Mouse (Mus musculus): ENCODE data around the gene Sh3glb2. TPM values are rescaled to one million over a fixed set of nuclear protein-coding genes. Genes with fewer than 3 reads are reported as not detected.
A peak's percentile ranks its signal among the peaks of the same experiment; 100 is the strongest.

The Sh3glb2 gene
- polyA plus RNA-seq, 1 experiment from 2014 or later: 69.4 TPM

DNA sequence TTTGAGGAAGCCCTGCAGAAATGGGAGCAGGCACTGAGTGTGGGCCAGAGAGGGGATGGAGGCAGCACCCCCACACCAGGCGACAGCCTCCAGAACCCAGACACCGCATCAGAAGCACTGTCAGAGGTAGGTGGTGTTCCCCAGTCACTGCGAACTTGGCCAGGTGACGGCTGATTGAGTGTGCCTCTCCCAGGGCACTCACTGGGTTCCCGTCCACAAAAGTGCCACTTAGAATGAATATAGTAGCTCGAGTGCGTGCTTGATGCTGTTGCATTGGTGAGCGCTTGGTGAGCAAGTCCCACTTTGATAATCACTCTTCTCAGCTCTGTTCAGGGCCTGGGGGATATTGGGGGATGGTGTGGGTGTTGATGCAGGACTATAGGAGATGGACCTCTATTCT, 12.4 kb upstream of the Sh3glb2 start:
- no peaks in the 10 kb centered on the region for H3K4me1 ChIP-seq (ENCODE audit: control insufficient read depth, insufficient read depth, low read length)

DNA sequence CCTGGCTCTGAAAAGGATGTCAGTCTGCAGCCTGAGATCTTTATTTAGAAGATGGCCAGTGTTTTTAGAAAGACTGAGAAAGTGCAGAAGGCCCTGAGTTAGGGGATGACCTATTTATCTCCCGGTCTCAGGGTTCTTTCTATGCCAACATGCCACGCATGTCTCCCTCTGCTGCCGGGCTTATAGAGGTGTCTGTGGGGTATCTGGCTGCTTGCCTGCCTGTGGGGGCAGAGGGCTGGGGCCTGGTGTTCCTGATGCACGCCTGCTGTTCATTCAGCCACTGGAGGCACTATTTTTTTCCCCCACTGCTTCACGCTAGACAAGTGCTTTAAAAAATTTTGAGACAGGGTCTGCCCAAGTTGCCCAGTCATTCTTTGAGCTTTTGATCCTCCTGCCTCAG, 7.1 kb upstream of the Sh3glb2 start:
- H3K4me1 ChIP-seq (ENCODE audit: control insufficient read depth, insufficient read depth, low read length): peaks cover 10% of the 10 kb centered on the region
- no peak overlapping the region for H3K9ac ChIP-seq (ENCODE audit: low read depth, low read length)
- no peak for ATAC-seq (ENCODE audit: low FRiP score, low TSS enrichment)
- no peaks in the 10 kb centered on the region for H3K9me3 ChIP-seq (ENCODE audit: control insufficient read depth, low read length)
- H3K4me2 ChIP-seq (replicated peaks; ENCODE audit: low read depth, low read length): no peak overlapping the region
- peaks cover 42% of the 10 kb centered on the region for H3K36me3 ChIP-seq (ENCODE audit: control insufficient read depth, insufficient read depth, low read length)
- H3K27ac ChIP-seq (ENCODE audit: low read depth, low read length): no peak overlapping the region
- no peak overlapping the region for H3K4me3 ChIP-seq (ENCODE audit: low read length)
- no peaks in the 10 kb centered on the region for H3K27me3 ChIP-seq (ENCODE audit: control insufficient read depth, insufficient read depth, low read length)
- WGBS: 80% methylated on average over 5 of the region's 5 CpGs

More for the DNA sequence above, 12.4 kb upstream of the Sh3glb2 start:
- Histone ChIP-seq H3K27me3 (ENCODE audit: control insufficient read depth, insufficient read depth, low read length) (no peaks in the 10 kb centered on the region), H3K9me3 (ENCODE audit: control insufficient read depth, low read length) (no peaks in the 10 kb centered on the region), H3K36me3 (ENCODE audit: control insufficient read depth, insufficient read depth, low read length) (peaks cover 87% of the 10 kb centered on the region), H3K9ac (ENCODE audit: low read depth, low read length) (no peak overlapping the region), H3K4me3 (ENCODE audit: low read length) (no peak overlapping the region), H3K4me2 (replicated peaks; ENCODE audit: low read depth, low read length) (no peak overlapping the region), H3K27ac (ENCODE audit: low read depth, low read length) (no peak overlapping the region)
- 95% methylated on average over 8 of the region's 8 CpGs for WGBS
- ATAC-seq (ENCODE audit: low FRiP score, low TSS enrichment): no peak

DNA sequence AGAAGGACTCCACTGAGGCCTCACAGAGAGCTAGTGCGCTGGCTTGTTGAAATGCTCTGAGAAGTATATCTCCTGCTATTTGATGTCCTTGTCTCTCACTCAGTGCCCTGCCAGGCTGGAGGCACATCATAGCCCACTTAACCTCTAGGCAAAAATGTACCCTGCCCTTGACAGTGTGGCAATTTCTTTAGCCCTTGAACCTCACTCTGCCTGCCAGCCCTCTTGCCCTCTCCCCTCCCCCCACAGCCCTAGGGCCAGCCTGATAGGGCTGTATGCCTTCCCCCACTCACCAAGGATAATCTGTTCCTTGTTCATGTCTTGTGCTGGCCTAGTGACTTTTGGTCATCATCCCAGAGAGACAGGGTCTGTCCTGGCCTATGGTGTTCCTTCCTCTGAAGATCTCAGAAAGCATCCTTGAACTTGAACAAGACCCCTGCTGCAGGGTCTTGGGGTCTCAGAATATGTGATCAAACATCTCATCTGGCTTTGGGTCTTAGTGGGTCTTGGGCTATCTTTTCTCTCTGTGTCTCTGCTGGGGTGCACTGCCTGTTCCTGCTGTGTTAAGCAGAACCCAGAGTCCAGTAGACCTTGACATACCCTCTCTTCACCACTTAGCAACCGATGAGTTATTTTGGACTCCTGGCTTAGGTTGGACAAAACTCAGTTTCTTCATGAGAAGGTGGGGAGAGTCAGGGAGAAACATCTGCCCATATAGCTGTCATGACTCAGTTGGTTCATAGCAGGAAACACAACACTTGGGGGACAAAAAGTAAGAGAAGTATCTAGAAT, 6.3 kb upstream of the Sh3glb2 start:
- no peaks in the 10 kb centered on the region for H3K27me3 ChIP-seq (ENCODE audit: control insufficient read depth, insufficient read depth, low read length)
- H3K27ac ChIP-seq (ENCODE audit: low read depth, low read length): no peak overlapping the region
- peaks cover 35% of the 10 kb centered on the region for H3K36me3 ChIP-seq (ENCODE audit: control insufficient read depth, insufficient read depth, low read length)
- H3K4me2 ChIP-seq (replicated peaks; ENCODE audit: low read depth, low read length): peak overlapping the region; percentile 64
- peaks cover 10% of the 10 kb centered on the region for H3K4me1 ChIP-seq (ENCODE audit: control insufficient read depth, insufficient read depth, low read length)
- WGBS: 94% methylated on average over 2 of the region's 2 CpGs
- H3K4me3 ChIP-seq (ENCODE audit: low read length): peak overlapping the region; percentile 94
- H3K9ac ChIP-seq (ENCODE audit: low read depth, low read length): peak overlapping the region; percentile 82; the same call in 1 of the 2 replicates
- no peaks in the 10 kb centered on the region for H3K9me3 ChIP-seq (ENCODE audit: control insufficient read depth, low read length)
- ATAC-seq (ENCODE audit: low FRiP score, low TSS enrichment): no peak

DNA sequence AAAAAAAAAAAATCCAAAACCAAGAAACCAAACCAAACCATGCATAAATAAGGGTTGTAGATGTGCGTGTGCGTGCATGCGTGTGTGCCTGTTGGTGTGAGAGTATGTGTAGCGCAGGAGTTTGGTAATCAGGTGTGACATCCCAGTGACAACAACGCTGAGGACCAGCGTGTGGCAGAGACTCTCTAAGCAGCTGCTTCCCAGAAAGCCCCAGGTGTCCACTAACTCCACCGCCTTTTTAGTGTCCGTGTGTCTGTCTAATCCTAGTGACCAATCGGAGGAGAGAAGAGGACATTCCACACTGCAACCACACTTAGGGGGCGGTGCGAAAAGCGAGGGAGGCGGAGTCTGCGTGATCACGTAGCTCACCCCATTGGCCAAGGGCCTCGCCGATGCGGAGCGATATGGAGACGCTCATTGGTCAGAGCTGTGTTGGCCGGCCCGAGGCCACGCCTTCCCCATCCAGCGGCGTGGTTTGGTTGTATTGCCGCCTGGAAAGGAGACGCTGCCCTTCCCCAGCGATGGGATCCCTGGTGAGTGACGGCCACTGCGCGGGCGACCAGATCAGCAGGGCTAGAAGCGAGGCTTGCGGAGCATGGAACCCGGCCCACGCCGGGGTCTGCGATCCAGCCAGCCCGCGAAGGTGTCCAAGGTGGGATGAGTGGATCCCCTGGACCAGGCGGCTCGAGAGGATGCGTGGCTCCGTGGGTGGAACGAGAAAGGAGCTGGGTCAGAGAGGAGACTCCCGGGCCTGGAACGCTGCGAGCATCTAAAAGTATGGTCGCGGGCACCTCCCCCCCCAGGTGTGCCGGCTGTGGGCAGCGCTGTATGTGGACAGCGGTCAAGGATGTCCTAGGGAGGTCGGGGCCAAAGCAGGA, 4.9 kb upstream of the Sh3glb2 start, which contains the start of gene Miga2:
TSS of gene Miga2 (plus strand) at position 461 of the 878 bp plus-strand sequence.
- WGBS: under 1% methylated on average over 54 of the region's 54 CpGs
- H3K4me2 ChIP-seq (replicated peaks; ENCODE audit: low read depth, low read length): peak within 1 kb of the TSS; percentile 64
- peaks cover 20% of the 10 kb centered on the region for H3K36me3 ChIP-seq (ENCODE audit: control insufficient read depth, insufficient read depth, low read length)
- H3K27ac ChIP-seq (ENCODE audit: low read depth, low read length): peak within 1 kb of the TSS; percentile 77
- peak within 1 kb of the TSS; percentile 94 for H3K4me3 ChIP-seq (ENCODE audit: low read length)
- peaks cover 10% of the 10 kb centered on the region for H3K4me1 ChIP-seq (ENCODE audit: control insufficient read depth, insufficient read depth, low read length)
- H3K9me3 ChIP-seq (ENCODE audit: control insufficient read depth, low read length): no peaks in the 10 kb centered on the region
- H3K9ac ChIP-seq (ENCODE audit: low read depth, low read length): peak within 1 kb of the TSS; percentile 82
- peak; percentile 99 for ATAC-seq (ENCODE audit: low FRiP score, low TSS enrichment)
- H3K27me3 ChIP-seq (ENCODE audit: control insufficient read depth, insufficient read depth, low read length): no peaks in the 10 kb centered on the region

DNA sequence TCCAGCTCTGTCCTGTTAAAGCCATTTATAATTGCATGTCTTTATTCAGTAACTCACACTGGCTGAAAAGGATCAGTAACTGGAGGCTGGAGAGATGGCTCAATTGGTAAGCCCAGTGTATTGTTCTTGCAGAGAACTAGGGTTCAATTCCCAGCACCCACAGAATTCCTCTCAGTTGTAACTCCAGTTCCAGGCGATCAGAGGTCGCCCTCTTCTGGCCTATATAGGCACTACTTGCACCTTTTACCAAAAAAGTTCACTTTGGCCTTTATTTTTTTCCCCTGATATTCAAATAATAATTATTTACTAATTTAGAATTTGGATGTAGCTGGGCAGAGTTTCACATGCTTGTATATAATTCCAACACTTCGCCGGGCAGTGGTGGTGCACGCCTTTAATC, 3.7 kb upstream of the Sh3glb2 start:
- Histone ChIP-seq H3K4me1 (ENCODE audit: control insufficient read depth, insufficient read depth, low read length) (peaks cover 19% of the 10 kb centered on the region), H3K36me3 (ENCODE audit: control insufficient read depth, insufficient read depth, low read length) (peaks cover 9% of the 10 kb centered on the region), H3K9ac (ENCODE audit: low read depth, low read length) (no peak overlapping the region), H3K27ac (ENCODE audit: low read depth, low read length) (no peak overlapping the region), H3K27me3 (ENCODE audit: control insufficient read depth, insufficient read depth, low read length) (no peaks in the 10 kb centered on the region), H3K4me3 (ENCODE audit: low read length) (no peak overlapping the region), H3K9me3 (ENCODE audit: control insufficient read depth, low read length) (no peaks in the 10 kb centered on the region), H3K4me2 (replicated peaks; ENCODE audit: low read depth, low read length) (no peak overlapping the region)
- 68% methylated on average over 5 of the region's 5 CpGs for WGBS
- ATAC-seq (ENCODE audit: low FRiP score, low TSS enrichment): no peak

DNA sequence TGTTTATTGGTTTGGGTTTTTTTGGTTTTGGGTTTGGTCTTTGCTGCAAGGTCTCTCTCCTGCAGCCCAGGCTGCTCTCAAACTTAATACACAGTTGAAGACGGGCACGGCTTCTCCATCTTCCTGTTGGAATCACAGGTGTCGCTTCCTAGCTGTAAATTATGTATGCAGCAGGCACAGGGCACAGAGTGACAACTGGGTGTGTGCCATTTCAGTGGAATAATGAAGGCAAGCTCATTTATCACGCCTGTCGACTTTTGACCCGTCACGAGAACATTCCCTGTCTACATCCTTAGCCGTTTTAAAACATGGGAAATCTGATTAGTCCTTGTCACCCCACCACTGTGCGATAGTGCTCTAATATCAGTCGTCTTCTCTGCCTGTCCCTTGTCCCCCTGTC, 1.5 kb upstream of the Sh3glb2 start:
- peaks cover 30% of the 10 kb centered on the region for H3K4me1 ChIP-seq (ENCODE audit: control insufficient read depth, insufficient read depth, low read length)
- H3K4me3 ChIP-seq (ENCODE audit: low read length): no peak overlapping the region
- WGBS: 61% methylated on average over 10 of the region's 10 CpGs
- H3K9me3 ChIP-seq (ENCODE audit: control insufficient read depth, low read length): no peaks in the 10 kb centered on the region
- H3K4me2 ChIP-seq (replicated peaks; ENCODE audit: low read depth, low read length): no peak overlapping the region
- no peak overlapping the region for H3K27ac ChIP-seq (ENCODE audit: low read depth, low read length)
- no peaks in the 10 kb centered on the region for H3K27me3 ChIP-seq (ENCODE audit: control insufficient read depth, insufficient read depth, low read length)
- no peak for ATAC-seq (ENCODE audit: low FRiP score, low TSS enrichment)
- no peak overlapping the region for H3K9ac ChIP-seq (ENCODE audit: low read depth, low read length)
- H3K36me3 ChIP-seq (ENCODE audit: control insufficient read depth, insufficient read depth, low read length): no peaks in the 10 kb centered on the region

DNA sequence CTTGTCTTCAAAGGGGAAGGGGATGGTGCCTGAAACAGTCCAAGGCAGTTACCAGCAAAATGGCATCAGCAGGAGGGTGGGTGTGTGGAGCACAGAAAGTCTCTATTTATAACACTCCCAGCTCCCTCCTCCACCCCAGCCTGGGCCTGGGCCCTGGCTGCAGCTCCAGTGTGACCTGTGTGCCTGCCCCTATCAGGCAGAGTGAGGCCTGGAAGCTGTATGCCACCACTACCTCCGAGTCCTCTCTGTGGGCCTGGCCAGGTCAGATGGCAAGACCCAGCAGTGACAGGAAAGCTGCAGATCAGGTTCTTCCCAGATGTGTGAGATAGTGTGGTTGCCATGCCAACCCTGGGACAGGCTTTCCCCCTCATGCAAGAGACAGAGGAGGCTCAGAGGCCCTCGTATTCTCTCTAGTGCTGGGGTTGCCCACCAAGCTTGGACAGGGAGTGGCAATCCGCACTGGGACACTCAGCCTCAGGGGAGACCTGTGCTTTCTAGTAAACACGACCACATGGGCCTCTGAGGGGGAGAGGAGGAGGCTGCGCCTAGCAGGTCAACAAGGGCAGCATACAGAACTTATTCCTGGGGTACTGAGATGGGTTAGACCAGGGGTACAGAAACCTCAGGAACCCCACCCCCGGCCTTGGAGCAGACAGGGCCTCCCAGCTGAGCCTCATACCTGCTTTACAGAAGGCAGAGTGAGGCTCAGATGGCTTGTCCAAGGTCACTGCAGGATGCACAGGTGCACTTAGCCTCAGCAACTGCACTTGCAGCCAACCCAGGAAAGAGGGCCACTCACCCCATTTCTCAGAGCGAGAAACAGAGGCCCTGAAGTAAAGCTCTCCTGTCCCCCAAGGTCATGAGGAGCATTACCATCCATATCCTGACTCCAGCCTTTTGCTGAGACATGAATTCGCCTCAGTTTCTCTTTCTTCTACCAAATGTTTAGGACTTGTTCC, 1.3 kb downstream of the Sh3glb2 start:
- WGBS: 38% methylated on average over 8 of the region's 8 CpGs
- Histone ChIP-seq H3K4me3 (ENCODE audit: low read length) (peak overlapping the region; percentile 84), H3K9me3 (ENCODE audit: control insufficient read depth, low read length) (no peaks in the 10 kb centered on the region), H3K27me3 (ENCODE audit: control insufficient read depth, insufficient read depth, low read length) (no peaks in the 10 kb centered on the region), H3K27ac (ENCODE audit: low read depth, low read length) (peak overlapping the region; percentile 73; the same call in 1 of the 2 replicates), H3K9ac (ENCODE audit: low read depth, low read length) (peak overlapping the region; percentile 80; the same call in 1 of the 2 replicates), H3K36me3 (ENCODE audit: control insufficient read depth, insufficient read depth, low read length) (peaks cover 14% of the 10 kb centered on the region), H3K4me2 (replicated peaks; ENCODE audit: low read depth, low read length) (peak overlapping the region; percentile 90), H3K4me1 (ENCODE audit: control insufficient read depth, insufficient read depth, low read length) (peaks cover 20% of the 10 kb centered on the region)
- ATAC-seq (ENCODE audit: low FRiP score, low TSS enrichment): 0 out of 2 replicates have a peak, but pooled peaks have one; percentile 16

DNA sequence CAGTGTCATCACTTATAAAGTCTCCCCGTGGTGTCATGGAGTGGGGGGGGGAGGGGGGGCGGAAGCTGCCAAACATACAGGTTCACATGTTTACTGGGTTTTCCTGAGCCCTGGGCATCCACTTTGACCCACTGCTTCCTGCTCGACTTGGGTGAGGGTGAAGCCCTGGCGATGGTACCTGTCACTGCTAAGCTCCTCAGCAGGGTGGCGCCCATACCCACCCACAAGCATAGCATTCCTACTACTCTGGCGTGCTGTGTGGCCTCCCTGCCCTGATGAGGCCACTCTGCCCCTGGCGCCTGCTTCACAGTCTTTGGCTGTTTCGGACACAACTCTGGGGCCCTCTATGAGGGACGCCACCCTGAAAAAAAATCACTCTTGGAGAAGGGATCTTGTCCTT, 2.2 kb downstream of the Sh3glb2 start:
- no peak overlapping the region for H3K4me3 ChIP-seq (ENCODE audit: low read length)
- no peaks in the 10 kb centered on the region for H3K9me3 ChIP-seq (ENCODE audit: control insufficient read depth, low read length)
- H3K9ac ChIP-seq (ENCODE audit: low read depth, low read length): no peak overlapping the region
- ATAC-seq (ENCODE audit: low FRiP score, low TSS enrichment): no peak
- H3K27me3 ChIP-seq (ENCODE audit: control insufficient read depth, insufficient read depth, low read length): no peaks in the 10 kb centered on the region
- H3K27ac ChIP-seq (ENCODE audit: low read depth, low read length): no peak overlapping the region
- H3K4me1 ChIP-seq (ENCODE audit: control insufficient read depth, insufficient read depth, low read length): peaks cover 20% of the 10 kb centered on the region
- H3K4me2 ChIP-seq (replicated peaks; ENCODE audit: low read depth, low read length): no peak overlapping the region
- H3K36me3 ChIP-seq (ENCODE audit: control insufficient read depth, insufficient read depth, low read length): peaks cover 16% of the 10 kb centered on the region
- WGBS: 70% methylated on average over 9 of the region's 9 CpGs
